Mouse (Mus musculus) thymus, postnatal 4 days (tissue): ENCODE results near the gene Als2cr12.
A peak's percentile ranks its signal among the peaks of the same experiment; 100 is the strongest.
"Not testable (repeated sequence)": the region's sequence is repeated elsewhere in the genome, so short reads cannot be mapped to it uniquely, and the experiment has no call there.

Experiments
- DNase-seq: peaks from one replicate; pipeline ENCODE4 v3.0.0; 2021

Gene Als2cr12

DNA sequence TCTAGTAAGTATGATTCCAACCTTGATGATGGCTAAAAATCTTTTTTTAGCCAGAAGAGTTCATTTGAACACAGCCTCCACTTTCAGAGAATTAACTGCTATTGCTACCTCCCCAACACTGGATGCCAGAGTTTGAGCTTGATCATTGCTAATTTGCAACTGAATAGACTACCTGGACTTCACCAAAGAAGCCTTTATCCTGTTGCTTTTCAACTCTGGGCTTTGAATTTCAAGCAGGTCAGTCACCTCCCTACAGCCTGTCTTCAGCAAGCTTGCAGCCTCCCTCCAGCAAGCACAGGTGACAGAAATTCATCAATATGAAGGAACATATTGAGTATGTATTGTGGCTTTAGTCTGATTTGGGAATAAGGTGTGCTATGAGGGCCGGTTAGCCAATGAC lies 6.4 kb downstream of the Als2cr12 start:
- DNase-seq = no peak

DNA sequence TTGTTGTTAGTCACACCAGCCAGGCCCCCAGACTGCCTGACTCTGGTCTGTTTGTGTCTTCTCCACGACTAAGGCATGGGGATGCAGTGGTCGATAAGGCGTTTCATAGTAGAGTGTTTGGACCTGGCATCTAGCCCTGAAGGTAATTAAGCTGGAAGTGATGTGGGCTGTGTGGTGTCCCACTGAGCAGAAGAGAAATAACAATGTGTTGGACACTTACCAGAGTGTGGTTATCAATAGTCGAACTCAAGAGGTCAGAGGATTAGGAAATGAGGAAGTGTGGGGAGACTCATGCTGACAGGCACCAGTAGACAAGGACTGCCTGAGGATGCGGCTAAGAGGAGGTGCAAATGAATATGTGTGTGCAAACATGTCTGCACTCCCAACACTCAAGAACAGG lies 17.4 kb downstream of the Als2cr12 start:
- DNase-seq = not testable (repeated sequence)

DNA sequence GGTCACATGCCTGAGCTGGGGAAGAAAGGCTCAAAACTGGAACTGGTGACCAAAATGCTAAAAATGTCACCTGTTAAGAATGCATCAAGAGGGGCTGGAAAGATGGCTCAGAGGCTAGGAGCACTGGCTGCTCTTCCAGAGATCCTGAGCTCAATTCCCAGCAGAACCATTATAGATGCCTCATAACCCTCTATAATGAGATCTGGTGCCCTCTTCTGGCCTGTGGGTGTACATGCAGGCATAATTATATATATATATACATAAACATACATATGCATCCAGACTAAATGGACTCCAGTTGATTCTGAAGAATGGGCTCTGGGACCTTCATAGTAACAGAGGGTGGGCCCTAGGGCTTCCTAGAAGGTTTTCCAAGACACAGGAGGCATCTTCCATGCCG lies 18.2 kb downstream of the Als2cr12 start:
- DNase-seq = peak; percentile 70

DNA sequence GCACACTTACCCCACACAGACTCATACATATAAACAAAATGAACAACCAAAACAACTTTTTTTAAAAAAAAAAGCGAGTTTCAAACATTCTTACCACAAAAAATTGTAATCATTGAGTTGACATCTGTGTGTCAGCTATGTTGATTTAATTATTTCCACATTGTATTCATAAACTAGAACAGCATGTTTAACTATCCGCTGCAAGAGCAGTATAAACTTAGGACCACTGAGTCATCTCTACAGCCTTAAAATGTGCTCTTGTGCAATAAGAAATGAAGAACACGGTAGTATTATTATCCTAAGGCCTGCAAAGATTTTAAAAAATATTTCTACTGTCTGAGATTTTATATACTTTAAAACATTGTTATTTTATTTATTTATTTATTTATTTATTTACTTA lies 20.8 kb downstream of the Als2cr12 start:
- no peak for DNase-seq

DNA sequence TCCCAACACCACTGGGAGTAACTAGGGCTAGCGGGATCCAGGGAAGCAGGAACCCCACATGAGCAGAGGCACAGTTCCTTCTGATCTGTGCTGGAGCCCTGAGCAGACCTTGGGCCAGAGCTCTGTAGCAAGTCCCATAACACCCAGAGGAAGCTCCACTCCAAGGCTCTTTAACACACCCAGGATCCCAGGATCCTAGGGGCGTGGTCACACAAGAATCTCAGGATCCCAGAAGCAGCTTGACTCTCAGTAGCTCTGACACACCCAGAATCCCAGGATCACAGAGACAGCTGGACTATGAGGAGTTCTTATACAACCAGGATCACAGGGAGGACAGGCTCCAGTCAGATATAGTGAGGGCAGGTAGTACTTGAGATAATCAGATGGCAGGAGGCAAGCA lies 23.7 kb downstream of the Als2cr12 start:
- no peak for DNase-seq

DNA sequence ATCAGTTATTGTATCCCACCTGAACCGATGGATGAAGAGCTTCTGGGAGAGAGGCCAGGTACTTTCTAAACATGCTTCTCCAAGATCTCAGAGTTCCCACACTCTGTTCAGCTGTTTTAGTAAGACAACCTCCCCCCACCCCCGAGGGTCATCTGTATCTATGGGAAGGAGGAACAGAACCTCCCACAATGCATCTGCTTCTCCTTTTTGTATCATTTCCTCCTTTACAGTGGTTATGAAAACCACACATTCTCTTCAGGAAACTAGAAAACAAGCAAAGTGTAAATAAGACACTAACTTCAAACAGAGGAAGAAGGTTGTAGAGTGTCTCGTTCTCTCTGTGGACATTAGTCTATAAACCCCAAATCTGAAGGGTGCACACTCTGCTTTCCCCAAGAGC lies 26.2 kb downstream of the Als2cr12 start:
- DNase-seq = not testable (repeated sequence)

DNA sequence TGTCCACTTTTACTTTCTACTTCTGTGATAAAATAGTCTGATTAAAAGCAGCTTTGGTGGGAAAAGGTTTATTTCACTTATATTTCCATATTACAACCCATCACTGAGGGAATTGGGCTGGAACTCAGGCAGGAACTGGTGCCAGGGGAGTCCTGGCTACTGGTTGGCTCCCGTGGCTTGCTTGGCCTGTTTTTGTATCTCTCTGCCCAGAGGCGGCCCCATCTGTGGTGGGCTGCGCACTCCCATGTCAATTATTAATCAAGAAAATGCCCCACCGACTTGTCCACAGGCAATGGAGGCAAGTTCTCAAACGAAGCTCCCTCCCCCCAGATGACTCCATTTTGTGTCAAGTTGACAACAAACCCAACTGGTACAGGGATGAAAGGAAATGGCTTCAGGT lies 27.6 kb downstream of the Als2cr12 start:
- no peak for DNase-seq

DNA sequence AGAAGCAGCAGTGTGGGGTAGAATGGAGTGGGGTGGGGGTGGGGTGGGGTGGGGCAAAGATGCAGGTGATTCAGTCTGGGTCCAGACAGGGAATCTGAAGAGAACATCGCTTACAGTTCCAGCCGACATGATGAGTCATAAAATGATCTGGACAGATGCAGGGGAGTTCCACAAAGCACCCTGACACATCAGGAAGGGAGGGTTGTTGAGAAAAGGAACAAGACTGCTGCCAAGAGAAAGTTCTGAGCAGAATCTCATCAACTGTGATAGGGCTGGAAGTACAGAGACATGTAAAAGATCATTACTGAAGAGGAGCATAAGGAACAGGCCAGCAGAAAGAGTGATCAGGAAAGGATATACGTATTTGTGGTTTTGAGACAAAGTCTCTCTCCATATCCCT lies 32.4 kb downstream of the Als2cr12 start:
- not testable (repeated sequence) for DNase-seq

DNA sequence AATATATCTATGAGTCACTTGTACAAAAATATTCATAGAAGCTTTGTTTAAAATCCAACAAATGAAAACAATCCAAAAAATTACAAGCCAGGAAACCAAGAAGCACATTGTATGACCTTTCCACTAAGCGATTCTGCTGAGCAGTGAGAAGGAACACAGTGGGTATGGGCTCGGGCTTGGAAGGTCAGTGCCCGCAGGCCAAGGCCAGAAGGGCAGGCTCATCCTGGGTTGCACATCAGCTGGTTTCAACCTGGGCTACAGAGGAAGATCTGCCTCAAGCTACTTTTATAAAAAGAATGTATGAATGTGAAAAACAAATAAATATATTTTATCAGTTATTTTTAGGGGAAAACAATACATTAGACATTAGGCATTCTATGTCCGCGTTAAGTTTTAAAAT lies 33.1 kb downstream of the Als2cr12 start:
- not testable (repeated sequence) for DNase-seq

DNA sequence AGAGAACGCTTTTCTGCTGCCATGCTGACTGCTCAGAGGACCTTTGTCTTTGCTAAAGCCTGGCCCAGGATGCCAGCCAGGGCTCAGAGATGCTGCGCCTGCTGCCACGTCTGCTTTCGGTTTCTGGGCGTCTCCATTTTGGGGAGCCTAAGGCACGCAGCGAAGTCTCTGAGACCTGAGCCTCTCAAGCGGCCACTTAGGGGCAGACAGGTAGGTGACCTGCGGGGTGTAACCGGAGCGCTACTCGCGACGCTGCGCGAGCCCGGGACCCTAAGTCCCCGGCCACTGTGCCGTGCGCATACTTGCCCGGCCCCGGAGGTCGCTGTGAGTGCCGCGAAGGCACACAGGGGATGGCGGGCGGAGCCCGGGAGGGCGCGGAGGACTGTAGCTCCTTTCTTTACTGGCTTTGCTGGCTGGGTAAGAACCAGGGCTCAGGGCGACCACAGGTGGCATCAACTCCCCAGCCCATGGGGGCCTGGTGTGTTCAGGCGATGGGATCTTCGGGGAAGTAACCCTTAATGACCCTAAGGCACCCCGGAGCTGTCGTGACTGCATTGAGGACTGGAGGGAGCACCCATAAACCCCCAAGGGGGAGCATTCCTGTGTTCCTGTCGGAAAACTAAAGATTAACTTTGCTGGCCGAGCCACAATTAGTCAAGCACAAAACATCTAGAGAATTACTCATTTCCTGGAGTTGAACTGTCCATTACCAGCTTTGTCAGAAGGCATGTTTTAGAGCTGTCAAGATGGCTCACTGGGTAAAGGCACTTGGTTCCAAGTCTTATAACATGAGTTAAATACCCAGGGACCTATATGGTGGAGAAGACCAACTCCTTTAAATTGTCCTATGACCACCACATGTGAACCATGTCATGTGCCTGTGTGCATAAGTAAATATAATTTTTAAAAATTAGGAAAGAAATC lies 43.0 kb downstream of the Als2cr12 start:
- peak; percentile 82 for DNase-seq

DNA sequence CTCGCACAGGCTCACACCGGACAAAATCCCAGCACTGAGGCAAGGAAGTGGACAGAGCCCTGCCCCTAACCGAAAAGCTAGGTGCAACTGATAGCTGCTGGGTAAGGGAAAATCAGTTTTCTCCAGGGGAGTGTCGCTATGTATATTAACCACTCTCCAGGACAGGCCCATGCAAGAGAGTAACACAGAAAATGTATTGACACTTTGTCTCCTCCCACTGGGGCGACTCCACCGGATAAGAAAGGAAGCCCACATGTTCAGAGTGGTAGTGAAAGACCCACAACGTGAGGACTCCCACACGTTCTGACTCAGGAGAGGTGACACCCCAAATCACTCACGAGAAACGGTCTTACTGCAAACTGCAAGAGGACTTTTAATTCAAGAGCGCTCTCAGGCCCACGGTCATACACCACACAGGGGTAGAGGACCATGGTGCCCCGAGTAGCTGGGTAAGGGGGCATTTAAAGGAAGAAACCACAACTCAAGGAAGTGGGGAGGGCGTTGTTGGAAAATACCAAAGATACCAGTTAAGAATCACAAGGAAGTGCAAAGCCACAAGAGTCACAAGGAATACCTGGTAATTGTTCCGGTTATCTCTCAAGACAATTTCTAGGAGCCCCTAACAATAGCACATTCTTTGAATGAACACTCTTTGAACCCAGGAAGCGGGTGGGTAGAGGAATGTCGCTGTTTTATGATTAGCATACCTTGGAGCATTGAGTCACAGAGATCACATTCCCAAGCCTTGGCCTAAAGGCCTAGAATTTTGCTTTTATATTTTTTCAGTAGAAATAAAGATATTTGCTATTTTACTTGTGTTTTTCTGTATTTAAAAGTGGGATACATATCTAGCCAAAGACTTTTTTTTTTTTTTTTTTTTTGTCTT lies 44.0 kb downstream of the Als2cr12 start:
- DNase-seq = not testable (repeated sequence)

DNA sequence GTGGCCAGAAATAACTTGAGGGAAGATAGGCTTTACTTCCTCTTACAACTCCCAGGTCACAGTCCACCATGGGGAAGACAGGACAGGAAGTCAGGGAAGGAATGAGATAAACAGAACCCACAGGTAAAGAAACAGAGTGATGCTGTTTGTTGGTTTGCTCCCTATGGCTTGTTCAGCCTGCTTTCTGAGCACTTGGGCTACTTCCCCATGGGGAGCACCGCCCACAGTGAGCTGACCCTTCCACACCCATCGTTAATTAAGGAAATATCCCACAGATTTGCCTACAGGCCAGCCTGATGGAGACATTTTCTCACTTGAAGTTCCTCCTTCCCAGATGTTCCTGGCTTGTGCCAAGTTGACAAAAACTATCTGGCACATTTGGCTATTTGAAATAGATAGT lies 66.9 kb downstream of the Als2cr12 start:
- DNase-seq = not testable (repeated sequence)

DNA sequence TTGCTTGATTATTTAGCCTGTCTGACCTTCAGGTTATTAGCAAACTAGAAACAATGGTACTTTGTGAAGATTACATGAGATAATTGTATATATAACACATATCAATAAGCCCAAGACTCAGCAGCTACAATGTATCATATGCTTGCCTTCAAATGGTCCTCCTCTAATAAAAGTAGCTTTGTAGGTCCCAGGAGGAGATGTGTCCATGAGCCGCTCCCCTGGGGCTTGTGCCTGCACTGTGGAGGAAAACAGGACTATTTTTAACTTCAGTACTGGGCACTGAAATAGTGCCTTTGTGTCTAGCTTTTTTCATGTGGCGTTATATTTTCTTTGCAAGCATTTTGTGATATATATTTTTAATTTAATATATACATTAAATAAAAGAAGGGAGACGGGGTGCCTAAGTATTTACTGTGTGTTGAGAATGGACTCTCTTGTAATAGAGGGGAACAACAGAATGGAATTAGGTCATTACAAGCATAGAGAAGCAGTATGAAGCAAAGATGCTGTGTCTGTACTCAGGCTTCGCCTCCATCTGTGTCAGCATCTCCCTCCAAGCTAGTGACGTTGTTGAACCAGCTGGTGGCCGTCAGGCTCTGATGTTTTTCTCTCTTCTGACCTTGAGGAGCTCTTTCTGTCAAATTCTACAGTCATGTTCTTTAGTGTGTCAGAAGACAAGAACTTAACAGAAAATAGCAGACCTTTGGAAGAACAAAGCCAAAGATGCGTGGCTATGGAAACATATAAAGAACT lies 73.6 kb downstream of the Als2cr12 start:
- DNase-seq = no peak

DNA sequence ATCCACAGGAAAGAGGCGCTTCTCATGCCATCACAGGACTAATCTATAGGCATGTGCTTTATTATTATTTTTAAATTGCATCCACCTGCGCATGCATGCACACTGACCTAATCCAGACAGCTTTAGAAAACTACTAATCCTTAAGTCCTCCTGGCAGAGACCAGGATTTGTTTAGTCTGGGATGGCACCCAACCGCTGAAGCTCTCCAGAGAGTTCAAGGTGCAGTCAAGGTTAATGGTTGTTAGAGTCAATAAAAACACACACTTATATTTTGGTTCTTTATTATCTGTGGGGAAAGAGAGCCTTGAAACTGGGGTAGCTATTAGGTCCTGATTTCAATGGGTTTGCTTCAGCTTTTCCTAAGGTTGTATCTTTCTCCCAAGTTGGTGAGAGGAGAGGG lies 74.5 kb downstream of the Als2cr12 start:
- DNase-seq = no peak

DNA sequence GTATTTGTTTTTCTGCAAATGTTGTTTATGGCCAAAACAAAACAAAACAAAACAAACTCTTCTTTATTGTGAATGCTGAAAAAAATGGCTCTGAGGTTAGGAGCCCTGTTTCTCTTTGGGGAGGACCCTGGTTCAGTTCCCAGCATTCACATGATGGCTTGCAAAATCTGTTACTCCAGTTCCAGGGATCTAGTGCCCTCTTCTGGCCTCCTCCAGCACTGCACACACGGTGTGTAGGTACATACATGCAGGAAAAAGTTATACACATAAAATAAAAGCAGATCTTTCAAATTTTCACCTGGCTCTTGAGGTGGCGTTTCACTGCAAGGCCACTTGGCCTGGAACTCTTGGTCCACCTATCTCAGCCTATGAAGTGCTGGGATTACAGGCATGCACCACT lies 77.0 kb downstream of the Als2cr12 start:
- peak; percentile 22 for DNase-seq

DNA sequence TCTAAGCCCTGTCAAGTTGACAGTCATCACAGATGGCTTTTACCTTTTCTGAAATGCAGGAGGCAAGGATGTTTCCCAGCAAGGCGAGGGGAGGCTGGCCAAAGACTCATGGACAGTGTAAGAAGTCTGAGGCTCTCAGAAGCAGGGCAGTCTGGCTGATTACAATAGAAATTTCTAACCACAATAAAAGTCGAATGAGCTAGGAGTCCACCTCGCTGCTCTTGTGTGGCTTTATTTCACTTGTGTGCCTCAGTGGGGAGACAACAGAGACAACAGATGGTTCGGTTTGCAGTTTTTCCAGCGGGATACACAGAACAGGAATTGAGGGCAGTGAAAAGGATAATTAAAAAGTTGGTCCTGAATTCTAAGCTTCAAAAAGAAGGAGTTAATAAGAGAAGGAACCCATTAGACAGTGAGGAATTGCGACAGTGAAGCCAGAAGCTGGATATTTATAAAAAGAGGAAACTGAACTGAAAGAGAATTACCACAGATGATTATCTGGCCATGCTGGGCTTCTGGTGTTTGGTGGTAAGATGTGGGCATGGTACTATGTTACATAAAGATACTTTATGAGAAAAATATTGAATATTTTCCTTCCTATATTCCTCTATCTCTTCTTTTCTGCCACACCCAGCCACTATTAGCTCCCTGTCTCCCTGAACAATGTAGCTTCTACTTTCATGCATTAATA lies 77.7 kb downstream of the Als2cr12 start:
- no peak for DNase-seq

DNA sequence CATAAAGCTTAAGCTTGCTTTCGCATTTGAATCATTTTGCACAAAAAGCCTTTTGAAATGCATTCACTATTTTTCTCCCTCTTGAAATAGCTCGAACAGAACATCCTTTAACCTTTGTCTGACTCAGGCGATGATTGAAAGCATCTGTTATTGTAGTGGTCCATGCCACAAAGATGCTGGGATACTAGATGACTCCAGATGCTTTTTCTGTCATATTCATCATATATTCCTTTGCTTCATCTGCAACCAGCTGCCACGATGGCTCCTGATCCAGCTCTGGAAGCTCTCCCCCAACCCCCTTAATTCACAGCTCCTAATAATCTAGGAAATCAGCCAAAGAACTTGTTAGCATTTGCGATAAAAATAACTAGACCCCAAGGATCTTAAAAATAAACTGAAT lies 78.7 kb downstream of the Als2cr12 start:
- DNase-seq = no peak

DNA sequence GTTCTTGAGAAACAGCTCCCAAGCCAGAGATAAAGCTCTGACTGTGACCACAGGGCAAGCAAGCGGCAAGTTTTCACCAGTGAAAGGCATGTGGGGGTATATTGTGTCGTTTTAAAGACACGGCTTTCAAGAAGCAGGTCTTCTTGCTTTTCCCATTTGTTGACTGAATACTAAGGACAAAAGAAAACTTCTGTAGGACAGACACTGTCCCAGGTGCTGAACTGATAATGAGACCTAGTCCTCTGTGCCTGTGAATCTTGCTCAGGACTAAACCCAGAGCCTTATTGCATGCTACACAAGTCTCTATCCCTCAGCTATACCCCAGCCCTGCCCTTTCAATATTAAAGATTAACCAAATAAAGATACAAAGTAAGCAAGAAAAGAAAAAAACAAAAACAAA lies 79.6 kb downstream of the Als2cr12 start:
- DNase-seq = no peak

DNA sequence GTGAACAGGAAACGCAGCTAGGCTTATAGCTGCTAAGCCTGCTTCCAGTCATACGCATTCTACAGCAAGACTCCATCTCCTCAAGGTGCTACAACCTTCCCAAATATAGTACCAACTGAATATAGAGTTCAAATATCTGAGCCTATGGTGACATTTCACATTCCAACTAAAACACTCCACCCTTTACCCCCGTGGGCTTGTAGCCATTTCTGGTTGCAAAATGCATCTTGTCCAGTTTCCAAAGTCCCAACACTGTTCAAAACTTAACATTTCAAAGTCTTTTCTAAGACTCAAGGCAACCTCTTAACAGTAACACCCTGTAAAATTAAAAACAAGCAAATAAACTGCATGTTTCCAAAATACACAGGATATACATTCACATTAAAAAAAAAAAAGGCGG lies 80.6 kb downstream of the Als2cr12 start:
- DNase-seq = no peak

DNA sequence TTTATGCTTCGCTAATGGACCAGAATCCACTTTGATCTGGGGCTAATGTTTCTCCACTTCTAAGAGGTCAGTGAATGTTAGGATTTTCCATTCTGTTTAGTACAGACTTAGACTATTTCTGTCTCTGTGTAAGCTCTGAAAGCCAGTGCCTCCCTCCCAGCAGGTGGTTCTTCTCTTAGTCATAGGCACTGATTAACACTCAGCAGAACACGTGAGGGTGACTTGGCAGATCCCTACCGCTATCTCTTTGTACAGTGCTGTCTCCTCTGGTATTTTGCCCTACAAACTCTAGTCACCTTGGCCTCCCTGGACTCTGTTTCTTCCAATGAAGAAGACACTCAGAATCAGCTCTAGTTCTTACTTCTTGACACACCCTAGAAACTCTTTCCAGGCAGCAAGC lies 81.4 kb downstream of the Als2cr12 start:
- DNase-seq = no peak

DNA sequence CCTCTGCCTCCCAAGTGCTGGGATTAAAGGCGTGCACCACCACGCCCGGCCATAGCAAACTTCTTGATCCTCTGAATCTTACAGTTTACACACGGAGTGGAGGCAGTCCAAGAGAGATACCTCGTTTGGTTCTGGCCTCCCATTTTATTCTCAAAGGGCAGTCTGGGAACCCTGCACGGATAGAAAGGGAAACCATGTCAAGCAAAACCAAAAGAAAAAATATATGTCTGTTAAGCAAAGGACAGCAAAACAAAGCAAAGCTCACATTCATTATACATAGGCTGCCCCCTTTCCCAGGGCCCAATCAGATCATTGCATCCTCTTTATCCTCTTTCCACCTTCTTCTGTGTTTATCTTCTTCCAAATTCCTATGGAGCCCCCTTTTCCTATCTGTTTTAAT lies 82.0 kb downstream of the Als2cr12 start:
- peak; percentile 8 for DNase-seq

DNA sequence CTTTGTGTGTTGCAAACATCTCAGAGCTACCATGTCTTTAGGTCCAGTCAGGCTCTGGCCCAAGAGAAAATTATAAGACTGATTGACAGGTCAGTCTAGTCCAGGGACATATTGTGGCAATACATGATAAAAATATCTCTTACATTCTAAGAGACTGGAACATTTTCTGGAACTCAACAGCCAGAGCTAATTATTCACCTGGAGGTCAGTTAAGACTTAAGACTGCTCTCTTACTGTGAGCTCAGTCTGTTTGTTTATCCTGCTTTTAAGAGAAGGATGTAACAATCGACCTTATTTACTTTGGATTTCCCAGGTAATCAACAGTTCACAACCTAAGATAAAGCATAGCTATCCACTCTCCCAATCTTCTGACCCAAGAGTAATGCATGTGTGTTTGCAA lies 85.2 kb downstream of the Als2cr12 start:
- DNase-seq = no peak

DNA sequence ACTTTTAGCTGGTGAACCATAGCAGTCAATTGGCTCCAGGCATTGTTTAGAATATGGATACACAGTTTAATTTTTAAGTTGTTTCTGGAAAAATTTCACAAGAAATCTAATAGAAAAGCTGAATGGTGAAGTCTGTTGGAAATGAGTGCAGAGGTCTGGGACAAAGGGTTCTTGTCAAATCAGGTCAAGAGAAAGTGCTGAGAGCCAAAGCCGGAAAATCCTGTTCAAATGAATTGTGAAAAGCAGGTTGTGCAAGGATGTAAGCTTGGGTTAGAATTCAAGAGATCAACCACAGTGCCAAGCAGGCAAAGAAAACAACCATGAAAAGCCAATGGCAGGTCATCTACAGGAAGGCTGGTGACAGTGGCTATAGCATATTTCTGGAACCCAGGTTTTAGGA lies 85.6 kb downstream of the Als2cr12 start:
- DNase-seq = no peak
